Mouse (Mus musculus): ENCODE results near the gene Otop1.
A peak's percentile ranks its signal among the peaks of the same experiment; 100 is the strongest.

DNA sequence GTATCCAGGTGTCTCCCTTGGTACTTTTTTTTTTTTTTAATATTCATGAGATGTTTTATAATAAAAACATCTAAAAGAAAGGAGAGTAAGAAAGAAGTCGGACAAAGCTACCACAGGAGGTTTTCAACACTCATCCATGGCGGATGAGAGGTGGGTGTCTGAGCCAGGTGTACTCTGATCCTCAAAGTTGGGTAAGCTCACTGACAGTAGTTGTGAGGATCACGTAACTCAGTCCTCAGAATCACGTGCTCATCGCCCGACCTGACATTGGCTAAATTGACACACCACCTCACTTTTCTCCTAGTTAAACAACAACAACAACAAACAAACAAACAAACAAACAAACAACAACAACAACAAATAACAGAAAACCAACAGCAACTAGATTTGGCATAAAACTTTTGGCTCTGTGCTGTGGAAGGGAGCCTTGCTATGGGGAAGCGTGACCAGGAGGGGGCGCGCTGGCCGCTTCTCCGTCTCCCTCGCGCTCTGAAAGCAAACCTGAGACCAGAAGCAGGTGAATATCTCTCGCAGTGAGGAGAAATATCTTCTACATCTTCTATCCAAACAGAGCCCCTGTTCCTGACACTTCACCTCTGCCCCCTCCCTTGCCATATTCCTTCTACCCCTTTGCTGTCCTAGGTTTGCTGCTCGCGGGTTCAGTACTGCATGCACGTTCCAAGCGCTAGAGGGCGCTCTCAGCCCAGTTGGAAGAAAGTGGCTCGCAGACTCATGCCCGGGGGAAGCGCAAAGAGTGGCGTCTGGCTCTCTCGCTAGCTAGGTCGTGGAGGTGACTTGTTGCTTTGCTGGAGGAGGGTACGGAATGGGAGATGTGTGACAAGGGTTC lies 31.7 kb downstream of the Otop1 start:
- TF ChIP-seq CTCF (IDR thresholded peaks at IDR 0.05; ENCODE audit: low read depth) (peak; percentile 96), EP300 (IDR thresholded peaks at IDR 0.05; ENCODE audit: low read depth) (no peak)
